Mouse (Mus musculus) bone marrow, adult 2 months (tissue): Measurements from ENCODE around the gene Ddx19b. TPM values are rescaled to one million over a fixed set of nuclear protein-coding genes. Genes with fewer than 3 reads are reported as not detected.
"Not testable (repeated sequence)": the region's sequence is repeated elsewhere in the genome, so short reads cannot be mapped to it uniquely, and the experiment has no call there.

Experiments used
- H3K27ac ChIP-seq: fragments of 200-500 bp; 2 replicates; pipeline ENCODE4 v1.5.1; 2012; ENCODE audit warnings: low read depth, mild to moderate bottlenecking, control low read depth, inconsistent platforms, low read length; ENCODE audit not compliant: control insufficient read depth, poor library complexity, insufficient read depth
- H3K4me1 ChIP-seq: fragments of 200-500 bp; 2 replicates; pipeline ENCODE4 v1.6.1; 2011; ENCODE audit warnings: low read length; ENCODE audit not compliant: control insufficient read depth, insufficient read depth
- H3K4me3 ChIP-seq: fragments of 200-500 bp; replicated peaks from 2 replicates; pipeline ENCODE3; 2011; ENCODE audit warnings: mild to moderate bottlenecking, low read depth, low read length, control low read depth; ENCODE audit not compliant: control insufficient read depth
- CTCF ChIP-seq: fragments of 200-500 bp; IDR thresholded peaks from 2 replicates; pipeline ENCODE4 v1.5.1; 2011; ENCODE audit warnings: low read length, control low read depth; ENCODE audit not compliant: control insufficient read depth, insufficient read depth
- POLR2A ChIP-seq: fragments of 200-500 bp; IDR thresholded peaks from 2 replicates; pipeline ENCODE4 v1.6.1; 2011; ENCODE audit warnings: low read depth, mild to moderate bottlenecking, control low read depth, low read length, borderline replicate concordance; ENCODE audit not compliant: control insufficient read depth
- WGBS: fragments of 180-500 bp; shearing (Covaris S2); methylation state at CpG from one replicate; pipeline ENCODE4 v1.1.7; 2018; 5-methylcytosine and 5-hydroxymethylcytosine counted together
- polyA plus RNA-seq: library from polyadenylated mRNA; stranded (reverse); fragments of >200 nt; gene quantifications from 2 replicates; pipeline ENCODE4 v1.2.4, GENCODE M21; 2011; ENCODE audit warnings: low replicate concordance; ENCODE audit not compliant: missing spikeins, insufficient read depth, insufficient read length

Gene Ddx19b
- polyA plus RNA-seq, 1 experiment, result 3.4 TPM

DNA sequence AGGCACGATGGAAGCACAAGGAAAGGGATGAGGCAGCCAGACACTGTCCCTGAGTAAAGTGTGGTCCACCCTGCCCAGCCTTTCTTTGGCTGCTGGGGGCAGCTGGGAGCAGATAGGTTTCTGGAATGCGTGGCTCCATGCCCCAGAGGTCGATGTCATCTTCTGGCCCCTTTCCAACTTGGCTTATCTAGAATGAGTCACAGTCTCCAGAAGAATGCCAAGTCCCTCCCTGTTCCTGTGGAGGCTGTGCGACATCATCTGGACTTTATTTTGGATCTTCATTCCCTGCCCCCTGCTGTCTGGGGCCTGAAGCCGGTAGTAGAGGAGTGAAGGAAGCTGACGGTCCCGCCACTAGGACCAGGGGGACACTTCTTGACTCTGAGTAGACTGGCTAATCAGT lies 66.0 kb downstream of the Ddx19b start:
- Histone ChIP-seq H3K4me1 (no peaks in the 10 kb centered on the region; the same call in 1 of the 2 replicates), H3K27ac (no peak overlapping the region), H3K4me3 (no peak overlapping the region)
- 45% methylated on average over 7 of the region's 7 CpGs for WGBS
- TF ChIP-seq POLR2A, result no peak
- no peak for TF ChIP-seq CTCF

DNA sequence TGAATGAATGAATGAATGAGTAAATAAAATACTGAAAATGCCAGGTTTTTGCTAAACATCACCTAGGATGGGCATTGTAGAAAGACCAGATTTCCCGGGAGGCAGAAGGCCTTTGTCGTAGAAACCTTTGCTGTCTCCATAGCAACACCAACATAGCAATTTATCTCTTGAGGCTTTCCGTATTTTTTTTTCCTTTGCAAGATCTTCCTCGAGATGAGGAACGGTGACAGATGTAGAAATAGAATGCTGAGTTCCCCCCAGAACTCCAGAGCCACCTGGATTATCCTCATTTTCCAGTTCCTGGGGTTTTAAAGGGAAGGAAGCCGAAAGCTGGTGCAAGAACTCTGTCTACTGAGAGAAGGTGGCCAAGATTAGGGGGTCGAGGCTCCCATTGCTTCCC lies 66.9 kb downstream of the Ddx19b start:
- Histone ChIP-seq H3K4me1 (no peaks in the 10 kb centered on the region; the same call in 1 of the 2 replicates), H3K4me3 (no peak overlapping the region), H3K27ac (no peak overlapping the region)
- TF ChIP-seq CTCF, result no peak
- TF ChIP-seq POLR2A, result no peak
- 84% methylated on average over 7 of the region's 7 CpGs for WGBS

DNA sequence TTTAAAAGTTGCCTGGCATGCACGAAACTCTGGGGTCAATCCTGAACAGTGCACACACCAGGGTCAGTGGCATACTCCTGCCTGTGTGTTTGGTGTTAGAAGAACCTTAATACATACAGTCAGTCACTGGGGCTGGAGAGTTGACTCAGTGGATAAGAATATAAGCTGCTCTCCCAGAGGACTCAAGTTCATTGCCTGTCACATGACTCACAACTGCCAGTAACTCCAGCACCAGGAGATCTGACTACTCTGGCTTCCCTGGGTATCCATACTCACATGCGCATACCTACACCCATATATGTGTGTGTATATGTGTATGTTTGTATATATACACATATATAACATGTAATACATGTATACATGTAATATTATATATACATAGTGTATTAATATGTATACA lies 68.5 kb downstream of the Ddx19b start:
- TF ChIP-seq CTCF (no peak), POLR2A (no peak)
- no peaks in the 10 kb centered on the region; the same call in 1 of the 2 replicates for H3K4me1 ChIP-seq
- 92% methylated on average over 2 of the region's 2 CpGs for WGBS

DNA sequence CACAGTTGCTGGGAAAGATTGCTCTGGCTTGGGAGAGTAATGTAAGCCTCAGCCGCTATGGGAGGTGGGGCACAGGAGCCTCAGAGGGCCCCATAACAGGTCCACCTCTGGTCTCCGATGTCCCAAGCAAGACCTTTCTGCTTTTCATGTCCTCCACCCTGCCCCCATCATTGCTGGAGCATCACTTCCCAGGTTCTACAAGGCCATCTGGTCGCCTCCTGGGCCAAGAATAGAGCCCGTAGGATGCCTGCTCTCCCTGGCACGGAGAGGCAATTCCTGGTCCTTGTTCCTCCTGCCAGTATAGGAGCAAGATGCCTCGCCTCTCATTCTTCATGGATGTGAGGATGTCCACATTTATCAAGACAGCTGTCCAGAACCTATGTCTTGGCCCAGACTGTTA lies 71.6 kb downstream of the Ddx19b start:
- no peak for TF ChIP-seq POLR2A
- no peak for TF ChIP-seq CTCF
- Histone ChIP-seq H3K27ac (no peak overlapping the region), H3K4me1 (no peaks in the 10 kb centered on the region), H3K4me3 (no peak overlapping the region)
- WGBS, result 94% methylated on average over 6 of the region's 6 CpGs

More for the DNA sequence above, 68.5 kb downstream of the Ddx19b start:
- no peak overlapping the region for H3K4me3 ChIP-seq
- no peak overlapping the region for H3K27ac ChIP-seq

DNA sequence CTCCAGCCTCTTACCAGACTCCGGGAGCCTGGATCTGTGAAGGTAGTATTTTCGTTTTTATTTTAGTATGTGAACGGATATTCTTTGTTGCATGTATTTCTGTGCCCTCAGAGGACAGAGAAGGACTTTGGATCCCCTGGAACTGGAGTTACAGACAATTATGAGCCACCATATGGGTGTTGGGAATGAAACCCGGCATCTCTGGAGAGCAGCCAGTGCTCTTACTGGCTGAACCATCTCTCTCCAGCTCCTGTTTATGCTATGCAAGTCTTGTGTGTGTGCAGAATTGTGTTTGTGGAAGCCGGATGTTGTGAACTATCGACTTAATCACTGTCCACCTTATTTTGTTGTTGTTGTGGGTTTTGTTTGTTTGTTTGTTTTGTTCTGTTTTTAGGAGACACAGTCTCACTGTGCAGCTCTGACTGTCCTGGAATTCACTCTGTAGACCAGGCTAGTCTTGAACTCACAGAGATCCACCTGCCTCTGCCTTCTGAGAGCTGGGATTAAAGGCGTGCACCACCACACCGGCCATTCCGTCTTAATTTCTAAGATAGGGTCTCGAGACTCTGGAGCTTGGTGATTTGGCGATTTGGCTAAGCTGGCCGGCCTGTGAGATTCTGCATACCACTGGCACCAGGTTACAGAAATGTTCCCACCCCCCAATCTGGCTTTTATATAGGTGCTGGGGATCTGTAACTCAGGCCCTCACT lies 72.3 kb downstream of the Ddx19b start:
- Histone ChIP-seq H3K27ac (no peak overlapping the region), H3K4me3 (no peak overlapping the region), H3K4me1 (no peaks in the 10 kb centered on the region; the same call in 1 of the 2 replicates)
- no peak for TF ChIP-seq CTCF
- TF ChIP-seq POLR2A, result no peak
- 94% methylated on average over 12 of the region's 12 CpGs for whole genome bisulfite sequencing

DNA sequence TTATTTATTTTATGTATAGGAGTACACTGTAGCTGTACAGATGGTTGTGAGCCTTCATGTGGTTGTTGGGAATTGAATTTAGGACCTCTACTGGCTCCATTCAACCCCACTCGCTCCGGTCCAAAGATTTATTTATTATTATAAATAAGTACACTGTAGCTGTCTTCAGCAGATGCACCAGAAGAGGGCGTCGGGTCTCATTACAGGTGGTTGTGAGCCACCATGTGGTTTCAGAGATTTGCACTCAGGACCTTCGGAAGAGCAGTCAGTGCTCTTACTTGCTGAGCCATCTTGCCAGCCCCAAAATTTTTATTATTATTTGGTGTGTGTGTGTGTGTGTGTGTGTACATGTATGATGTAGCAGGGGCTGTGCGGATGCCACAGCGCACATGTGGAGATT lies 73.0 kb downstream of the Ddx19b start:
- H3K4me3 ChIP-seq, H3K27ac ChIP-seq, H3K4me1 ChIP-seq: not testable (repeated sequence)
- 92% methylated on average over 7 of the region's 7 CpGs for WGBS

DNA sequence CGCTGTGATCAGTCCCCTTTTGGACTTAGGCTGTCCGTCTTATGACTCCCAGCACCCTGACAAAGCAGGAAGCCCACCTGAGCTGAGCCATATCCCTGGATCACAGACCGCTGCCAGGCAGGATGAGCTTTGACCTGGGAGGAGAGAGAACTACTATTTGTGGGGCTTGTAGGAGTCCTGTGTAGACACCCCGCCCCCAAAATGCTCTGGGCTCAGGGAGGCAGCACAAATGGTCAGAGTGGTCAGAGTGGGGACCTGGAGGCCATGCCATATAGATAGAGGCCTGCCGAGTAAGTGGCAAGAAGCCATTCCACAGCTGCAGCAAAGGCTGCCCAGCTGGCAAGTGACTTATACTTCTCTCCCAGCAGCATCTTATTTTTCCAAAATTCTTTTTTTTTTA lies 73.4 kb downstream of the Ddx19b start:
- whole genome bisulfite sequencing, result 94% methylated on average over 5 of the region's 5 CpGs

DNA sequence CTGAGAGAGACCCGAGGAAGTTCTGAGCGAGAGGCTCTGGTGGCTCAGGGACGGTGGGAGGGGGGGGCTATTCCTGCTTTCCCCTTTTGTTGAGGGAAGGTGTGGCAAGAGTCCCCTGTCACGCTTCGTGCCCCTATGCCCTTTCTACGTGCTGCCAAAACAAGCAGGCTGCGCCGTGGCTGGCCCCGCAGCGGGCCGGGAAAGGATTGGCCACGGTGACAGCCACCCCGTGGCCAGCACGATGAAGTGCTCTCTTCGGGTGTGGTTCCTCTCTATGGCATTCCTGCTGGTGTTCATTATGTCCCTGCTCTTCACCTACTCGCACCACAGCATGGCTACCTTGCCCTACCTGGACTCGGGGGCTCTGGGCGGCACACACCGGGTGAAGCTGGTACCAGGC lies 74.1 kb downstream of the Ddx19b start:
- TF ChIP-seq CTCF, result no peak
- TF ChIP-seq POLR2A, result no peak
- Histone ChIP-seq H3K4me1 (no peaks in the 10 kb centered on the region; the same call in 1 of the 2 replicates), H3K27ac (no peak overlapping the region), H3K4me3 (no peak overlapping the region)
- 92% methylated on average over 19 of the region's 19 CpGs for WGBS

More for the DNA sequence above, 73.4 kb downstream of the Ddx19b start:
- TF ChIP-seq CTCF (no peak), POLR2A (no peak)
- Histone ChIP-seq H3K4me1 (no peaks in the 10 kb centered on the region; the same call in 1 of the 2 replicates), H3K4me3 (no peak overlapping the region), H3K27ac (no peak overlapping the region)

DNA sequence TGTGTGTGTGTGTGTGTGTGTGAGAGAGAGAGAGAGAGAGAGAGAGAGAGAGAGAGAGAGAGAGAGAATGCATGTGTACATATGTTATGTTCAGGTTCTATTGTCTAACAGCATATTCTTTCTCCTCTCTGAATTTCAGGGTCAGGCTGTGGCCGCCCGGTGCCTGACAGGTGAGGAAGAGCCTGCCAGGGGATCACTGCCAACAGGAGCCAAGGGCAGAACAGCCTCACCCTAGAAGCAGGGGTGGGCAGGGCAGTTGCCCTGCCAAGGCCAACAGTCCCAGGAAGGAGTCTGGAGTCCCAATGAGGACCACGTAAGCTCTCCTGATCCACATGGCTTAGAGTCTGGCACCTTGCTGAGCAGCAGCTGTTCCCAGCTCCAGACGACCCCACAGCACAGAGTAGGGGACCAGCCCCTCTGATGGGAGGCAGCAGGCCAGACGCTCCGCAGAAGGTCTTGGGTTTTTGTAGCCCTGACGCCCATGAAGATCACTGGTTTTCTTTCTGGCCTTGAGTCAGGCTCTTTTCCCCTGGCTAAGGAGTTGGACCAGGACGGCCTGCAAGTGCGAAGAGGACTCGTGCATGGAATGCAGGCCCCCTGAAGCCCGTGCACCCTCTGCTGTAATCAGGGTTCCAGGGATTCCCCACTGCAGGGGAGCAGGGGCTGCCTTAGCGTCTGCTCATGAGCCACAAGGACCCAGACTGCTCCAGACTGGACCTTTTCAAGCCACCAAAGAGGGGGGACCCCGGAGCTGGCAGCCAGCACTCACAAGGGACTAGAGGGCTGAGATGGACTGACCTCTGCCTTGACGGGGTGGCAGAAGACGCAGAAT lies 74.7 kb downstream of the Ddx19b start:
- TF ChIP-seq CTCF (no peak), POLR2A (no peak)
- Histone ChIP-seq H3K4me3 (no peak overlapping the region), H3K27ac (no peak overlapping the region; the same call in 1 of the 2 replicates), H3K4me1 (no peaks in the 10 kb centered on the region; the same call in 1 of the 2 replicates)
- WGBS, result 93% methylated on average over 15 of the region's 15 CpGs
